Mouse (Mus musculus) kidney, adult 9 months (tissue): ENCODE data around the gene Gpr152.
"Not testable (repeated sequence)": the region's sequence is repeated elsewhere in the genome, so short reads cannot be mapped to it uniquely, and the experiment has no call there.

ENCODE experiments used
- DNase-seq: peaks from one replicate; pipeline ENCODE4 v3.0.0; 2022

Gene Gpr152

DNA sequence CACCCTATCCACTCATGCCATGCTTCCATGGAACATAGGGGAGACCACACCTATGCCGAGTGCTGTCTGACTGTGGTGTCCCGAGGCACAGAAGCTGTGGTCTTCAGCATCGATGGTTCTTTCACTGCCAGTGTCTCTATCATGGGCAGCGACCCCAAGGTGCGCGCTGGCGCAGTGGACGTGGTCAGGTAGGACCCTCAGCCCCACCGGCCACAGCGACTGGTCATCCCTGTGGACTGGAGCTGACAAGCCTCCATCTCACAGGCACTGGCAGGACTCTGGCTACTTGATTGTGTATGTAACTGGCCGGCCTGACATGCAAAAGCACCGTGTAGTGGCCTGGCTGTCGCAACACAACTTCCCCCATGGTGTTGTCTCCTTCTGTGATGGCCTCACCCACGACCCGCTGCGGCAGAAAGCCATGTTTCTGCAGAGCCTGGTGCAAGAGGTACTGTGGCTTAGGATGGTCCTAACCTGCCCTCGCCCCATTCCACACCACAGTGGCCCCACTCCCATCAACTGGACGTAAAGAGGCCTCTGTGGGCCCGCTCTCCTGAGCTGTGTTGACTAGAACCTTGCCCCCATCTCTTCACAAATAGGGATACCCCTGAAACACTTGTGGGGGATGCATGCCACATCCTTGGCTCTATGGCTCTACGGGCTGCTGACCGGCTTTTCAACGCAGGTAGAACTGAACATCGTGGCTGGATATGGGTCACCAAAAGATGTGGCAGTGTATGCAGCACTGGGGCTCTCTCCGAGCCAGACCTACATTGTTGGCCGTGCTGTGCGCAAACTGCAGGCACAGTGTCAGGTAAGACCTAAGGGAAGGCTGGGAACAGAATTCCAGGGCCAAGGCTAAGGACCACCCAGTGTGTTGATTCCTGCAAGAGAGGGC lies 27.3 kb upstream of the Gpr152 start:
- DNase-seq: no peak

- peak; percentile 91 for DNase-seq
Observed at GRCm38 (mm10) chr19:4113186-4113805, 26.3 kb upstream of the Gpr152 start.

DNA sequence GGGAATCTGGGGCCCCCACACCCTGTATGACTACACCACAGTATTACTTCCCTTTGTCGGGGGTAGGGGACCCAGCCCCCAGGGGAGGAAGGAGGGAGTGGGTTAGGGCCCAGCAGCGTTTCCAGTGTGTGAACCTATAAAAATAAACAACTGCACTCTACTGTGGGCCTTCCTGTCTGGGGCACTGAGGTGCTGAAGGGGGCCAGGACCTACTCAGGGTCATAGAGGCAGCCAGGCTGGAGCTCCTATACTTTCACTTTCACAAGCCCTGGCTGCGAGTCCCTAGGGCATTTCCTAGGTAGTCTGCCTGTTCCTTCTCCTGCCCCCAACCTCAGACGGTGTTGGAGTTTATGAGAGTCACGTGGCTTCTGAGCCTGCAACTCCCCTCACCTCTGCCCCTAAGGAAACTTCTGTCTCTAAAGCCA lies 25.8 kb upstream of the Gpr152 start:
- DNase-seq: peak; percentile 67

DNA sequence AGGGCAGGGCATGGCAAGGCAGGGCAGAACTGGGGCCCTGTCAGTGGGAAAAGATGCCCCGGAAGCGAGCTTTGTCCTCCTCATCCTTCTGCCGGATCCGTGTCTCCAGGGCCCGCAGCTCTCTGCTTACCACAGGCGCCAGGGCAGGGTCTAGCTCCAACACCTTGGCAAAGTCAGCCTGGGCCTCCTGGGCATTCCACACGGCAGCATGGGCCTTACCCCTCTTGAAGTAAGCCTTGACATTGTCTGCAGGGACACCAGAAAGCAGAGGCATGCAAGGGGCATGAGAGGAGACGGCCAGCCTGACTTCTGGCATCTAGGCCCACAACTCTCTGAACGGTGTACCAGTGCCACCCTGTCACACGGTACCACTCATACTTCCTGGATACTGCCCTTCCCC lies 25.0 kb upstream of the Gpr152 start:
- no peak for DNase-seq

GRCm38 (mm10) chr19:4115144-4115543 lies 24.4 kb upstream of the Gpr152 start:
- DNase-seq: no peak

GRCm38 (mm10) chr19:4115816-4116215 lies 23.8 kb upstream of the Gpr152 start:
- no peak for DNase-seq

- DNase-seq: no peak
Observed at GRCm38 (mm10) chr19:4117006-4117405, 22.6 kb upstream of the Gpr152 start.

DNA sequence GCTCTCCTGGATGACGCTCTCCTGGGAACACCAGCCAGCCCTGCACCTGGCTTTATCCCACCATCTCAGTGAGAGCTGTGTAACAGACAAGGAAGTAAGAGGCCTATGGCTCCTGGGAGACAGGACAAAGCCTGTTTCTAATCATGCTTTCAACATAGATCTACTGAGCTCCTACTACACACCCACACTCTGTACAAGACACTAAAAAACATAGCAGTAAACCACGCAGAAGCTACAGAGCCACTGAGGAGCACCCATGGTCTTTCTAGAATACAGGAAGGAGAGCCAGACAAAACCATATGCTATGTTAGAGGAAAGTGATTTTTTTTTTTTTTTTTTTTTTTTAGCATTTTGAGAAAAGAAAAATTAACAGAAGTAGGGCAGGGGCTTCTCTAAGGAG lies 21.2 kb upstream of the Gpr152 start:
- DNase-seq: no peak

DNA sequence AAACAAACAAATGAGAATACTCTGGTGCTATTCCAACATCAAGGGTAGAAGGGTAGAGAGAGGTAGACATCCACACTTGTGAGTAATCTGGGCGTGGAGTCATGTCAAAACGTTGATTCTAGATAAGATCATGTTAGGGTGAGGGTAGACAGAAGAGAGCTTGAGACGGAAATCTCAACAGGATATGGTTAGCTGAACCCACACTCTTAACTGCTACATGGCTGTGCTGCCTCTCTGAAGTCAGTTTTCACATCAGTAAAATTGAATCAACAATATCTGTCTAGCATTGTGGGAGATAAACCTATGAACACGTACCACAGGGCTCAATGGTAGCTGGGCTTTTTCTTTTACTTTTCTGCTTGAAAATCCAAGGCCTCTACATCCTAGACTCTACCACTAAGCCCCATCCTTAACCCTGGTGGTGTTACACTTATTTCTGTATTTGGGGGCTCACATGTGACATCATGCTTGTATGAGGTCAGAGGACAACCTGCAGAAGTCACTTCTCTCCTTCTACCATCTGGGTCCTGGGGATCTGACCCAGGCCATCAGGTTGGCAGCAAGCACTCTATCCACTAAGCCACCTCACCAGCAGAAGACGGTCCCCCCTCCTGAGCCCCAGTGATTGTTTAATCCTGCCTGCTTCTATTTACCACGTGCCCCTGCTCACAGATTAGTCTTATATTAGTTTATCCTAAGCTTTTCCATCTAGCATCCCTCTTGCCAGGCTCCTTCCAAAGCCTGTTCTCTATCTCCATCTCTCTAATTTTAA lies 19.7 kb upstream of the Gpr152 start:
- DNase-seq: no peak

- DNase-seq: no peak
Observed at GRCm38 (mm10) chr19:4120496-4120895, 19.1 kb upstream of the Gpr152 start.

DNA sequence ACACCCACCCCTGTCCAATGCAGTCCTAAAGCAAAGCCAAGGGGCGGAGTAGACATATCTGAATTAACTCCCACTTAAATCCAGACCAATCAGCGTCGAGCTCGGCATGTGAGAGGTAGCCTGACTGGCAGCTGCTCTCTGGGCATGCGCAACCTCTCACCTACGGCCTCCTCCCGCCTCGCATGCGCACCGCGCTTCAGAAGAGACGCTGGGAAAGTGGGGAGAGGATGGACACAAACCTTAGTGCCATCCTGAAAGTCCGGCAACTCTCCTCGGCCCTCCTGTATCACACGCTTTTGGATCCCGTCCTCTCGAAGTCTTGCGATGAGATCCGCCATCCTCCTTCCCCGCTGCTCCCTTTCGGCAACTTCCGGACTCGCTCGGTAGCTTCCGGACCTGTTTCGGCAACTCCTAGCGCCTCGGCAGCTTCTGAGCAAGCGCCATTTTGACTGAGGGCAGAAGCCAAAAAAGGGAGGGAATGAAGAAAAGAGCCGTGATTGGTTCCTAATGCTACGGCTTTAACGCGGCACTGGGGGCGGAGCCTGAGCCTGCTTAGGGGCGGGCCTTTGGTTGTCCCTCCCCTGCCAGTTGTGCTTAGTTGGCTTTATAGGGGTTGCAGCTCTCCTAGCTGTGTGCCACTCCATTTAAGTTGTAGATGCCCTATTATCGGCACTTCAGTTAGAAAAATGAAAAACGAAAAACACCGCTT lies 18.3 kb upstream of the Gpr152 start:
- peak; percentile 100 for DNase-seq

DNA sequence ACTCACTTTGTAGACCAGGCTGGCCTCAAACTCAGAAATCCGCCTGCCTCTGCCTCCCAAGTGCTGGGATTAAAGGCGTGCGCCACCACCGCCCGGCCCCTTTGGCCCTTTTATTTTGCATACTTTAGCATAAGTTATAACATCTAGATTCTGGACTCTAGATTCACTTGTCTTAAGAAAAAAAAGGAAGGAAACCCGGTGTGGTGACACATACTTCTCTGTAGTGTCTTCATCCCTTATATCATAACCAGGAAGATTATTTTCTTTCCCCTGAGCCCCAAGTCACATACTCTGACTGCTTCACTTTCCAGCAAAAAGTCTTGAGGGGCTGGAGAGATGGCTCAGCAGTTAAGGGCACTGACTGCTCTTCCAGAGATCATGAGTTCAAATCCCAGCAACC lies 17.7 kb upstream of the Gpr152 start:
- DNase-seq: not testable (repeated sequence)

GRCm38 (mm10) chr19:4122411-4123370 lies 16.9 kb upstream of the Gpr152 start:
- DNase-seq: no peak

GRCm38 (mm10) chr19:4124432-4124831 lies 15.2 kb upstream of the Gpr152 start:
- DNase-seq: no peak

DNA sequence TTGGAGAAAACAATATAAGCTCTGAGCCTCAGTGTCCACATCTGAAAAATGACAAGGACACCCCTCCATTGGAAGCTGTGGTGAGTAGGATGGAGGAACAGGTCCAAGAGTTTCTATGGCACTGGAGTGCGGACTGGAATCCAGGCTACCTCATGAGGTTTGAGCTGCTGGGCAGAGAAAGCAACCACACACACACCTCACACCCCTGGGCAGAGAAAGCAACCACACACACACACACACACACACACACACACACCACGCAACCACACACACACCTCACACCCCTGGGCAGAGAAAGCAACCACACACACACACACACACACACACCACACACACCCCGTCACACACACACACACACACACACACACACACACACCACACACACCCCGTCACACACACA lies 14.3 kb upstream of the Gpr152 start:
- DNase-seq: not testable (repeated sequence)

DNA sequence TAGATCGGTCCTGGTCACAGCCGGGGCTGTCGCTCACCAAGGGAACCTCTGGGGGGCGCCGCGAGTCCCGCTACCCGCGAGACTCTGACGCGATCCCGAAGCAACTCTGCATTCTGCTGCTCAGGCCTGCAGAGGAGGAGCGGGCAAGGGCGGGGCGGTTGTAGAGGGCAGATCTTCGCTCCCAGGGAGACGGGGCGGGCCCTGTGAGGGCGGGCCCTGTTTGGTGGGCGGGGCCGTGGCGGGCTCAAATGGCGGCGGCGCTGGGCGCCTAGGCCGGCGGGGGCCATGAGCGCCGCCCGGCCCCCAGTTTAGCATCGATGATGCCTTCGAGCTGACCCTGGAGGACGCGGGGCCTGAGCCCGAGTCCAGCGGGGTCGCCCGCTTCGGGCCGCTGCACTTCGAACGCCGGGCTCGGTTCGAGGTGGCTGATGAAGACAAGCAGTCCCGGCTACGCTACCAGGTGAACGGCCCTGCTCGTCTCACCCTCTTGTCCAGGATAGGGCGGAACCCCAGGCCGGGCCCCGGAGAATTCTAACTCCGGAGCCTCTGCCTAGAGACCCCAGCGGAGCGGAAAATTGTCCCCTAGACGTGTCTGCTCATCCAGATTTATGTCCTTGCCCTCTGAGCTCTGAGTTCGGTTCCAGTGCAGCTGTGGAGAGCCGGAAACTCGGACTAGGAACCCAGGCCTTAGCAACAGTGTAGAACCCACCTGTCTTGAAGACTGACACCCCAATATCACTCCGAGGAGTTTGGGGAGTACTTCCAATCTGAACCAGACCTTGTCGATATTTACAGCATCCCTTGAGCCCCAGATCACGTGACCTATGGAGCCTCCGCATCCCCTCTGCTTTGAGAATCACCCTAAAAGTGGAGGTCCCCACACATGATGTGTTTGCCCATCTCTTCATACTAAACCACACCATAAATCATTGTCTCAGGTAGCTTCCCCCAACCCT lies 13.6 kb upstream of the Gpr152 start, which contains the start of gene Aip:
Gene Aip (minus strand): TSS at position 118 of the 956 bp plus-strand sequence.
- DNase-seq: peak; percentile 99

- no peak for DNase-seq
Observed at GRCm38 (mm10) chr19:4126759-4127495, 12.7 kb upstream of the Gpr152 start.

DNA sequence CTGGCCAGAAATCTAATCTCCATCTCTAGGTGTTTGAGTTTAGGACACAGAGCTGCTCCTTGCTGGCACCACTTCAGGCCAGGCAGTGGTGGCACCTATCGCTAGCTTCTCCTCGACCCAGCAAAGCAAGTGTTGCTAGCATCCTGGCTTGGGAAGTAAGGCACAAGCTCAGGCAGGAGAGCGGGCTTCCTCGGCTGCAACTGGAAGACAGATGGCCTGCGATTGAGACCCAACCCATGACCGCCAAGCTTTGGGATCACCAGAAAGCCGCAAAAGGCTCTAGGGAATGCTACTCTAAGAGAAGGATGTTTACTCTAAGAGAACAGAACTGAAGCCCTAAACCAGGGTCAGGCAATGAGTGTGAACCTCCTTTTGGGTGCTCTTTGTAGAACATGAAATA lies 10.1 kb upstream of the Gpr152 start:
- DNase-seq: no peak

DNA sequence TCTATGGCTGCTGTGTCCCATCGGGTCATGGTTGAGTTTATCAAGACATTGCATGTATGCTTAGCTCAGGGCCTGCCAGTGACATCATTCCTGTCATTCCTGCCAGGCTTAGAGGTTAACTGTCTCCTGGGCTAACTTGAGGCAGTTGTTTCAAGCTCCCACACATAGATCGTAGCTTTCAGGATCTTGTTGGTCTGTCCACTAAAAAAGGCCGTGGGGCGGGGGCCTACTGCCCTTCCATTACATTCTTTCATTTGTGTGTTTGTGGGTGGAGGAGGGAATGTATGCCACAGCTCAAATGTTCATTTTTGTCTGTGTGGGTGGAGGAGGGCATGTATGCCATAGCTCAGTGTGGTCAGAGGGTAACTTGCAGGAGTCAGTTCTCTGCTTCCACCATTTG lies 9.5 kb upstream of the Gpr152 start:
- no peak for DNase-seq

GRCm38 (mm10) chr19:4131075-4131474 lies 8.5 kb upstream of the Gpr152 start:
- DNase-seq: no peak
